Mouse (Mus musculus): Measurements from ENCODE around the gene Prss27.
"Not testable (repeated sequence)": the region's sequence is repeated elsewhere in the genome, so short reads cannot be mapped to it uniquely, and the experiment has no call there.

Prss27 gene

GRCm38 (mm10) chr17:24029477-24029876, 8.5 kb upstream of the Prss27 start:
- no peak for DNase-seq (ENCODE audit: extremely low spot score, low read depth, low spot score)

GRCm38 (mm10) chr17:24030551-24030950, 7.4 kb upstream of the Prss27 start:
- DNase-seq (ENCODE audit: extremely low spot score, low read depth, low spot score): no peak

GRCm38 (mm10) chr17:24035087-24035486, 2.9 kb upstream of the Prss27 start:
- DNase-seq (ENCODE audit: extremely low spot score, low read depth, low spot score): no peak

DNA sequence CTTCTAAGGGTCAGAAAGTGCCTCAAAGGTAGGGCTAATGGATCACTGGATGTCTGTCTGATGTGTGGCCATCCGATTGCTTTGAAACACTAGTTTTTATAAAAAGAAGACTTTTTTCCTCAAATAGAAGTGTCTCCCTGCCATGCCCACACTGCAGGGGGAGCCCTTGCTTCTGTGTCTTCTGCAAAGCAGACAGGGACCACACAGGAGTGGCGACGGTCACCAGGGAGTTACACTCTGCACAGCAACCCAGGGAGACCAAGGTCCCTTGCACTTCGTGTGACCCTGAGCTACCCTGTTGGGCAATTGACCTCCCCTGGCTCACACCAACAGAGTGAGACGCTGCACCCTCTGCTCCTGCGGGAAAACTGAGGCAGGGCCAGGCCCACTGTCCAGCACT, 990 bp upstream of the Prss27 start:
- no peak for DNase-seq (ENCODE audit: extremely low spot score, low read depth, low spot score)

DNA sequence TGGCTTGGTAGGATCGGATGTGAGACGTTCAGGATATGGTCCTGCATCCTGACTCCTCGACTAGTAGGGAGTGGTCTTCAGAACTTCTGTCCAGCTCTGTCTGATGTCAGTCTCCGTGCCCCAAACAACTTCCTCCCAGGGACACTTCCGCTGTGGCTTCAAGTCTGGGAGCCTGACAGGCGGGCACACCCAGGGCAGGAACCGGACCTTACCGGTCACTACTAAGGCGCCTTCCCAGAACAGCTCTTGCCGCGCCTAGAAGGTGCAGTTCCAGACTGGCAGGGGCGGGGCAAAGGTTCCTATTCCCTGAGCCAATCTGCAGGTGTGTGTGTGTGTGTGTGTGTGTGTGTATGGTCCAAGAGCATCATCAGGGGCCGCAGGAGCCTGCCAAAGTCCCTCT, 584 bp upstream of the Prss27 start:
- DNase-seq (ENCODE audit: extremely low spot score, low read depth, low spot score): no peak

- DNase-seq (ENCODE audit: extremely low spot score, low read depth, low spot score): no peak
Observed at GRCm38 (mm10) chr17:24044482-24044881, 6.5 kb downstream of the Prss27 start.

GRCm38 (mm10) chr17:24045608-24046007, 7.7 kb downstream of the Prss27 start:
- no peak for DNase-seq (ENCODE audit: extremely low spot score, low read depth, low spot score)

- DNase-seq (ENCODE audit: extremely low spot score, low read depth, low spot score): no peak
Observed at GRCm38 (mm10) chr17:24046026-24046425, 8.1 kb downstream of the Prss27 start.

DNA sequence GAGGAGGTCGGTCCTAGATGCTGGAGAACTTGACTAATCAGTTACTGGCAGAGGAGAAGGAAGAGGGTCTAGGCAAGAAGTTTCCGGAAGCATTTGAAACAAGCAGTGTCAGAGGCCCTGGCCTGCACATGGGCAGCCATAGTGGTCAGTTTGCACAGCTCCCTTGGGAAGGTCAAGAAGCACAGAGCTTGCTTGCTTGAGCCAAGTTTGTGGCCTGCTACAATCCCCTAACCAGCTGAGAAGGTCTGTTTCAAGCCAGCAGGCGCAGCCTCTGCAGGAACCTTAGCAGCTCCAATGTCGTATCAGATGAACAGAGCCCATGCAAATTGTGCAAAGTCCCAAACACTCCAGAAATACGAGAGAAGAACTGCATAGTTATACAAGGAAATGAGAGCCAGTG, 10.1 kb downstream of the Prss27 start:
- DNase-seq (ENCODE audit: extremely low spot score, low read depth, low spot score): no peak

- no peak for DNase-seq (ENCODE audit: extremely low spot score, low read depth, low spot score)
Observed at GRCm38 (mm10) chr17:24049008-24049407, 11.1 kb downstream of the Prss27 start.

DNA sequence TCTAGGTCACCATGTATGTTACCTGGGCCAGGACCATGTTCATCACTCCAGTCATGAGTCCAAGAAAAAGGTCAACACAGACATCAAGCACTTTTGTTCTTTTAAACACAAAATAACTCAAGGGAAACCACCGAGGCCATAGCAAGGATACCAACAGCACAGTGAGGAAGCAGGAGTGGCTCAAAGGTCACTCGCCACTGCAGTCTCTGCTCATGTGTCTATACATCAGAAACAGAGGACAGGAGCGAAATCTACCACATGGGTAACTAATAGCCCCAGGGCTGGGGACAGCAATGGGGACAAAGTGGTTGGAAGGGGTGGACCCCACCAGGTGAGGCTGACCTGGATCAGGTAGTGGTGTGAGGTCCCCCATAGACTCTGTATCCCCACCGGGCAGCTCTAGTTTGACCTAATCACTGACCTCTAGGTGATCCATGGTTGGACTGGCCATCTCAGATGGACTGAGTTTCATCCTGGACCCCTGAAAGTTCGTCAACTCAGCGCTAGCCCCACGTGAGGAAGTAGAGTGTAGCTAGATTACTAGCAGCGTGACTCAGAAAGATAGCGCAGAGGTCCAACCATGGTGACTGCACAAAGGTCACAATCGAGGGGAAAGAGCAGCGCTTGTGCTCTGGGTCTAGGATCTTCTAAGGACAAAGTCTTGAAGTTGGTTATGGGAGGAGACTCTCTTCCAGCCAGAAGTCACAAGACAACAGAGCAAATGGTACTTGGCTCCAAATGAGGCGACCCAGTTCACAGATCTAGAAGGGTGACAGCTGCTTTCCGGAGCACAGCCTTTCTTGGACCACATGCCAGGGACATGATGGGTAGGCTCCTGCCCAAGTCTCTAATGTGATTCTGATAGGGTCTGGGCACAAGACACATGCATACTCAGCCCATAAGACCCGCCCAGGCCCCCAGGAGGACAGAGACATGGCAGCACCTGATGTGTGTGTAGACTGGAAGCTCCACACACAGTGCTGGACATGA, 19.0 kb downstream of the Prss27 start:
- DNase-seq (ENCODE audit: extremely low spot score, low read depth, low spot score): no peak

DNA sequence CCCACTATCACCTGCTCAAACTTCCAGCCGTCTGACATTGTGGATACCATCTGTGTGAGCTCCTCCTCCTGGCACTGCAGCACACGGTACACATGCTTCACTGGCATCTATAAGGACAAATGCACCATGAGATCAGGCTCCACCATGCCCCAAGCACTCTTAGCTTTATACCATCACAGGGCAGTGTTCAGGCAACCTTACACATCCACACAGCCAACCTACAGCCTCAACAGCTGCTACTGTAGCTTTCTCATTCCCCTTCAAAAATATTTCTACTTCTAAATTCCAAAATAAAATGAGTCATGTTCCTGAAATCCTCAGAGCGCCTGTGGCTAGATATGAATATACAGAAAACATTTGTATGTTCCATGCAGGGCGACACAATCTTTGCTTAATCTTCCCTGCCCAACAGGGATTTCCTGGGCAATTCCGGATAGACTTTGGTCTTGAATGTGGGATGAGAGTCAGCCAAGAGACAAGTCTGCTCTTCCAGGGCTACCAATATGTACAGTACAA, 19.8 kb downstream of the Prss27 start:
- DNase-seq (ENCODE audit: extremely low spot score, low read depth, low spot score): no peak

- no peak for DNase-seq (ENCODE audit: extremely low spot score, low read depth, low spot score)
Observed at GRCm38 (mm10) chr17:24062459-24063155, 24.7 kb downstream of the Prss27 start.

DNA sequence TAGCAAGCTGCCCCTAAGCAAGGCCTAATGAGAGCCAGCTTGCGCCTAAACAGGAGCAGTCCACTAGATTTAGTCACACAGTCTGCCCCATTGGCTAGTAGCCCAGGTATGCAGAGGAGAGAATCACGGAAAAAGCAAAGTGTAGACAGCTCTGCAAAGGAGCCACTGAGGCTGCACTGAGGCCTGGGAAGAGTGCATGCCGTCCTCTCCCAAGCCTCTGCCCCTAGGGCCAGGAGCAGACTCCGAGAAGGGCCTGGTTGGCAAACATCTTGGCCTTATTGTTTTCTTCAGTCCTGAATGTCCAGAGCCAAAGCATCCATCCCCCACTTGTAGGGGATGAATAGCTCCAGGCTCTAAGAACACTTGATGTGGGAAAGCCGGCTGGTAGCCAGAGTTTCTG, 30.3 kb downstream of the Prss27 start:
- DNase-seq (ENCODE audit: extremely low spot score, low read depth, low spot score): no peak

DNA sequence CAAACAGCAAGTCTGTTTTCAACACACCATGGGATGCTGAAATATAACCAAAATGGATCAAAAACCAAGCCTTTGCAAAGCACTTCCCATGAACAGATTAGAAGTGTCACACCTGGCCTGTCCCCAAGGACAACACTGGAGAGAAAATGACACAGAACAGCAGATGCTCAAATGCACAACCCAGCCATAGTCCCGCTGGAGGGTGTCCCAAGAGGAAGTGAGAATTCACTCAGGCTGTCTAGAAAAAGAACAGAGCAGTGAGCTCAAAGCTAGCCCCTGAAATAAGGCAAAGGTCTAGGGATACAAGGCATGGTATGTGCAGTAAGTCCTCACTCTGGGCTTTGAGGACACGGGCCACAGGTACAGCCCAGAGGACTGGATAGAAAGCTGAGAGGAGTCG, 31.6 kb downstream of the Prss27 start:
- DNase-seq (ENCODE audit: extremely low spot score, low read depth, low spot score): no peak

DNA sequence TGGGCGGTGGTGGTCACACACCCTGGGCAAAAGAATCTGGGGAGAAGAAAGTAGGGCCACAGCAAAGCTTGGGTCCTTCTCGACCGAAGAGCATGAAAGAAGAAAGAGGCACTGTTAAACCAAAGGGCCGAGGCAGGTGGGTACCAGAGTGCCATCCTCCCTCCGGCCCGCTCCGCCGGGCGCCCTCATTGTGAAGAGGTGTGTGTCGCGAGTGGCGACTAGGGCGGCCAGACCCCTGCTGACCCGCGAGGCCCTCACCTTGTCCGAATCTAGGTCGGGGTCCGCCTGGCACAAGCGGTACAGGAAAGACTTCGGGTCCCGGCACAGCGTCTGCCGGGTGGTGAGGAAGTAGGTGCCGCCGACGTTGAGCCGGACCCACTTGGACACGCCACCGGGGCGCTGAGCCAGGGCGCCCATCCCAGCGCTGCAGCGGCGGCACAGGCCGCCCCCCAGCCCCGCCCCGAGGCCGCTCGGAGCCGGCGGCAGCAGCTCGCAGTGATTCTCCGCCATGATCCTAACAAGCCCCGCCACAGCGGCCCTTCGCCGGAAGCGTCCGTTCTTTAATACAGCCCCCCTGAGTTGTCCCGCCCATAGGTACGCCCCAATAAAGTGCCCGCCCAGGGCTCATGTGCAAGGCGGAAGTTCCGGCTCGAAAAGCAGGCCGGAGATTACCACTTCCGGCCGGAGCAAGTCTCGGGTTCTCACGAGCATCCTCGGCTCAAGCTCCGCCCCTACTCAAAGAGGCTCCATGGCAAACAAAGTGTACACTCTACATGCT, 35.2 kb downstream of the Prss27 start, which contains the start of gene Kctd5:
TSS of gene Kctd5 (minus strand) at position 567 of the 778 bp plus-strand sequence.
- peak; percentile 92 for DNase-seq (ENCODE audit: extremely low spot score, low read depth, low spot score)

DNA sequence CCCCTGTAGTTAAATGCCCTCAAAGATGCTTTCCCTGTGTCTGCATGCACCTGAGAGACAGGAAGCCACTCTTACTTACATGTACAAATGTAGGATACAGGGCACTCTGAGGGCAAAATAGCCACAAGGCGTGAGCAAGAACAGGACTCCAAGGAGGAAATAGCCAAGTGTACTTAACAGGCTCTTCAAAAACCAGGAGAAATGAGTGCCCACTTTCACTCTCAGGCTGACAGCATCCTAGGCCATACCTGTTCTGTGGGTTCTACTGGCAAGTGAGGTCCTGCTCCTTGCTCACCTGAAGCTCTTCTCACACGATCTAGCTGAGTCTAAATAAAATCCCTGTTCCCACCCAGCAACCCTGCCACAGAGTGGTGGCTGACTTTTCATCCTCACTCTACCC, 39.2 kb downstream of the Prss27 start:
- DNase-seq (ENCODE audit: extremely low spot score, low read depth, low spot score): no peak

DNA sequence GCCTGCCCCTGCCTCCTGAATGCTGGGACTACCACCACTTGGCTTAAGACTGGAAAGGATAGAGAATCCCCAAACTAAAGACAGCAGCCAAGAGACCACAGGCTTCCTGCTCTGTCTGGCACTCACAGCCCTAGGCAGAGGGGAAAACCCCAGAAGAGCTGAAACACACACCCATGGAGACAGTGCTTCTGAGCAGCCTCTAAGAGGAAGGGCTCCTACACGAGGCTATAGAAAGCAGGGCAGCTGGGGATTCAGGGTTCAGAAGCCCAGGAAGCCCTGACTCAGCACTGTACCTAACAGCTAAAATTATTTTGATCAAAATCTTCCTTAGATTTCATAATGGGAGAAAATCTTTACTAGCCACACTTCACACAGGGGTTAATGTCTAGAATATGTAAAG, 46.6 kb downstream of the Prss27 start:
- no peak for DNase-seq (ENCODE audit: extremely low spot score, low read depth, low spot score)

- DNase-seq (ENCODE audit: extremely low spot score, low read depth, low spot score): not testable (repeated sequence)
Observed at GRCm38 (mm10) chr17:24086399-24086798, 48.5 kb downstream of the Prss27 start.

DNA sequence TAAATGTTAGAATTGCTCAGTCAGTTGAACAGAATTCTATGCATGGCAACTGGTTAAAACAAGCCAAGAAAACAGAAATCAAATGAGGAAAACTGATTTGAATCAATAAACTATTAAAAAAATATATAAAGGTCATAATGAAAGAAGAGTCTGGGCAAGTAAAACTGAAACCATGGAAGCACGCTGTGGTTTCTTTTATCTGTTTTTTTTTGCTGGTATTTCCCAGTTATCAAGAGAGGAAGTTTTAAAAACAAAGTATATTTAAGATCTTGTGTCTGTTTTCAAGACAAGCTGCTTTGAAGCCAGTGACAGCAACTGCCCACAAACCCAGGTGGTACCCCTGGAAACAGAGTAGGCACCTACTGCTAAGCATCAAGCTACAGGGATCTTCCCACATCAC, 52.6 kb downstream of the Prss27 start:
- DNase-seq (ENCODE audit: extremely low spot score, low read depth, low spot score): no peak

Measured in hindlimb bud, embryonic 11.5 days (tissue).